Mouse (Mus musculus): Measurements from ENCODE around the gene Med15. TPM values are rescaled to one million over a fixed set of nuclear protein-coding genes. Genes with fewer than 3 reads are reported as not detected.

Gene Med15
- polyA plus RNA-seq, 1 experiment: 82.6 TPM

GRCm38 (mm10) chr16:17649925-17650605 lies 82.6 kb downstream of the Med15 start:
- no peak for DNase-seq (ENCODE audit: low read depth)

GRCm38 (mm10) chr16:17647566-17648340 lies 84.9 kb downstream of the Med15 start:
- no peak for DNase-seq (ENCODE audit: low read depth)

- no peak for DNase-seq (ENCODE audit: low read depth)
Observed at GRCm38 (mm10) chr16:17647156-17647555, 85.5 kb downstream of the Med15 start.

DNA sequence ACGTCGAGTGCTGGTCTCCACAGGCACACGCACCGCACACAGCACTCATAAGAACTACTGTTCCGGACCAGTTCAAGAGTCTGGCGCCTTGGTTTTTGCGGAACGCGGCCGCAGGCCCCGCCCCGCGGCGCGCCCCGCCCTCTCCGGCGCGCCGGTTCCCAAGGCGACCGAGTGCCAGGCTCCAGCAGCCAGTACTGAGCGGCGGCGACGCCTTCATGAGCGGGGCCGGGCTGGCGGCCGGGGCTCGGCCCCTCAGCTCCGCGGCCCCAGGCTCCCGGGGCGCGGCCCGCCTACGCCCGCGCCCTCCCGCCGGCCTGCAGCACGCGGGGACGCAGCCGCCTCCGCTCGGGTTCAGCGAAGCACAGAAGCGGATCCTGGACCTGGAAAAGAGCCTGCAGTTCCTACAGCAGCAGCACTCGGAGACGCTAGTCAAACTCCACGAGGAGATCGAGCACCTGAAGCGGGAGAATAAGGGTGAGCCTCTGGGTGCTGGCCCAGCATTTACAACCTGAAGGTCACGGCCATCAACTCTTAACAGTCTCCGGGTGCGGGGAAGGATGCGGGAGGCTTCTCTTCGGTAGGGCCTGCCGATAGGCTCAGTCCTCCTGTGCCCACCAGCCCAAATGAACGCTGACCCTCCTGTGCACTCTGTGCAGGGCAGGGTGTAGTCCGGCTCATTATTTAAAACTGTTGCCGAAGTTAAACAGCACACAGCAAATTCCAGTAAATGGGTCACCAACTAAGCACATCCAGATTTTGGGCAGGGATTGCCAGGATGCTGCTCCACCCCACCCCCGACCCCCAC lies 86.2 kb downstream of the Med15 start, which contains the start of gene Ccdc74a:
Ccdc74a (plus strand) TSS at position 161 of the 805 bp plus-strand sequence.
- no peak for DNase-seq (ENCODE audit: low read depth)

DNA sequence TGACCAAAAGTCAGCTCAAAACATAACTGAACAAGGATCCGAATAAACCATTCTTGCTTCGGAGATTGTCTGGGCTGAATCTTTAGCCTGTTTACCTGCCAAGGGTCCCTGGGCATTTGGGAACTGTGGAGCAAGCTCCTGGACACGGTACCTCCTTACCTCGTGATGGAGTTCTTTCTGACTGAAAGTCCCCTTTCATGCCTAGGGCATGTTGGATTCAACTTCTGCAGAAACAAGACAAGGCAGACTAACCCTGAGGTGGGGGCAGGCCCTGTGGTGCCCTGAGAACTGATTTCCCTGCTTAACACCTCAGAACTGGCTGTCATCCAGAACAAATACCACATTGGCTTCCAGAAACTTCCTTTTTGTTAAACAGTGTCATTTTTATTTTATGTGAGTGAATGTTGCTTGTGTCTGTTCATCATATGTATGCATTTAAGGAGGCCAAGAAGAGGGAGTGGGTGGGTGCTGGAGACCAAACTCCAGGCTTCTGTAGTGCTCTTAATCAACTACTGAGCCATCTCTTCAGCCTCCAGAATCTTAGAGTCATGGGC lies 89.2 kb downstream of the Med15 start:
- DNase-seq (ENCODE audit: low read depth): no peak

DNA sequence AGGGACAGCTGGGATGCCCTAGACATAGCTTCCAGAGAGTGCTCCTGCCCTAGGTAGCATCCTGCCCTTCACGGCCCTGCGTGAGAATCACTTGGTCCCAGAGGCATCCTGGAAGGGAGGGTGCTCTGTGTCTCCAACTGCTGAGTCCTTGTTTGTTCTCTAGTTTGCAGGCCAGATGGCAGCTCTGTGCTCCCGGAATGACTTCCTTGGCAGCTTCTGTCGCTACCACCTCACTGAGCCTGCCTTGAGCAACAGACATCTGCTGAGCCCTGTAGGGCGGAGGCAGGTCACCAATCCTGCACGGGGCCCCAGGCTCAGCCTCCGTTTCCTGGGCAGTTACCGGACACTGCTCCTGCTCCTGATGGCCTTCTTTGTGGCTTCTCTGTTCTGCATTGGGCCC lies 90.4 kb downstream of the Med15 start:
- DNase-seq (ENCODE audit: low read depth): no peak

DNA sequence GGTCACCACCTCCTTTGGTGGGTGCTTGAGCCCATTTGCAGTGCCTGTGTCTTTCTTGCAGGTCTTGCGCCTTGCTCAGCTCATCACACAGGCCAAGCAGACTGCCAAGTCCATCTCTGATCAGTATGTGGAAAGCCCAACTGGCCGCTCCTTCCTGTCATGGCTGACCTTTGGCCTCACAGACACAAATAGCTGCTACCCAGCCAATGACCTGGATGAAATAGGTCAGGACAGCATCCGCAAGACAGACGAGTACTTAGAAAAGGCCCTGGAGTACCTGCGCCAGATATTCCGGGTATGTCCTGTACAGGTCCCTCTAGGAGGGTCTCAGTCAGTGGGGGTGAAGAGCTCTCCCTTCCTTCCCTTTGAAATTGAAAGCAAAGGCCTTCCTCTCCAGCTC lies 91.4 kb downstream of the Med15 start:
- no peak for DNase-seq (ENCODE audit: low read depth)

DNA sequence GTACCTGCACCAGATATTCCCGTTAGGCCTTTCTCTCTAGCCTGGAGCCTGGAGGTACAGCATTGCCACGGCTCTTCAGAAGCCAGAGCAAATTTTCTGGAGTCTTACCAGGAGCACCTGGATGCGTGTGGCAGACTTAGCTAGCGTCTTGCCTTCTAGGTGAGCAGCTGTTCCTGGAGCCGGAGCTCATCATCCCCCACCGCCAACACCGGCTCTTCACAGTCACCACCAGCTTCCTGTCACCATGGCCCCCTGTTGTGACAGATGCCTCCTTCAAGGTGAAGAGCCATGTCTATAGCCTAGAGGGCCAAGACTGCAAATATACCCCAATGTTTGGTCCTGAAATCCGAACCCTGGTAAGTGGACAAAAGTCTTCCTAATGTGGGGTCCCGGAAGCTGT lies 92.0 kb downstream of the Med15 start:
- no peak for DNase-seq (ENCODE audit: low read depth)

GRCm38 (mm10) chr16:17639951-17640350 lies 92.7 kb downstream of the Med15 start:
- DNase-seq (ENCODE audit: low read depth): no peak

DNA sequence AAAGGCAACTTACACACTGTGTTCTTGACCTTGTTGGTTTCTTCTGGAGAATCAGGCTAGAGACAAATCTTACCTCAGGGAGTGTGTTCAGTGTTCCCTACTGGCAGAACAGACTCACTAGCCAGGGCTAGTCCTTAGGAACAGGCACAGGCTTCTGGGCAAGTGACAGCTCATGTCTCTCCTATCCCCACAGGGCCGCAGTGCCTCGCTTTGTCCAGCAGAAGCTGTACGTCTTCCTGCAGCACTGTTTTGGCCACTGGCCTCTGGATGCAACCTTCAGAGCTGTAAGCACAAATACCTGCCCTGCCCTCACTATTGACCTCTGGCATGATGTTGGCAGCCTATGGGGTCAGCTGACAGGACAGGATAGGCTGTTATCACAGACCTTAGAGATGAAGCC lies 93.6 kb downstream of the Med15 start:
- no peak for DNase-seq (ENCODE audit: low read depth)

DNA sequence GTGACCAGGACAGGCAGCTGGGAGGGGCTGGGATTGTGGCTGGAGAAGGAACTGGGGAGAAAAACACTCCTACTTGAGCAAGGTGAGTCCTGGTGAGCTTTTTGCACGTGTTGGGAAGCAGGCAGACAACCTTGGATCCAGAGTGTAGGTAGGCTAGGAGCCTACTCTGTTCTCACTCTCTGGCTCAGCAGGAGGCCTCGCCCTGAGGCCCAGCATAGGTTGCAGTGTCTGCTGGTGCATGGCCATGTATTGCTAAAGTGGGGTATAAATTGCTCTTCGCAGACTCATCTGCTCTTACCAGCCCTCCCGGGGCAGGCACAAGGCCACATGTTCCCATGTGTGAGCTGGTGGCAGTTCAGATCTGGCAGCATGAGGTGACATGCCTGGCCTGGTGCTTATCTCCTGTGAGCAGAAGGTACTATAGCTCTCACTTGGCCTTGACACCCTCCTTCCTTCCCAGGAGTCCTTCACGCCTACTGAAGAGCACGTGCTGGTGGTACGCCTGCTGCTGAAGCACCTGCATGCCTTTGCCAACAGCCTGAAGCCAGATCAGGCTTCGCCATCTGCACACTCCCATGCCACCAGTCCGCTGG lies 94.6 kb downstream of the Med15 start:
- DNase-seq (ENCODE audit: low read depth): no peak

DNA sequence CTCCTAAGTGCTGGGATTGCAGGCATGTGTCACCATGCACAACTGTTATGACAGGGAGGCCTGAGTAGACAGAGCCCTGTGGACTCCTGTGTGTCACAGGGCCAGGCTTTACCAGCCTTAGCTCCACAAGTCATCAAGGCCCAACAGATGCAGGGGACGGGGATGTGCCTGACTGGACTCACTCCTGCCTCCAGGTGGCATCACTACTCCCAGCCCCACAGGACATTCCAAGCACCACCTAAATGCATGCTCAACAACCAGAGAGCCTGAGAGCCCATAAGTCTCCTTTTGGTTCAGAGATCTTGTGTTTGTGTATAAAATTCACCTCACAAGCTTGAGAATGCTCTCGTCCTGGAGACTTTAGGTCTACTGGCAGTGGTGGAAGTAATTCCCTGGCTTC lies 95.1 kb downstream of the Med15 start:
- DNase-seq (ENCODE audit: low read depth): no peak

DNA sequence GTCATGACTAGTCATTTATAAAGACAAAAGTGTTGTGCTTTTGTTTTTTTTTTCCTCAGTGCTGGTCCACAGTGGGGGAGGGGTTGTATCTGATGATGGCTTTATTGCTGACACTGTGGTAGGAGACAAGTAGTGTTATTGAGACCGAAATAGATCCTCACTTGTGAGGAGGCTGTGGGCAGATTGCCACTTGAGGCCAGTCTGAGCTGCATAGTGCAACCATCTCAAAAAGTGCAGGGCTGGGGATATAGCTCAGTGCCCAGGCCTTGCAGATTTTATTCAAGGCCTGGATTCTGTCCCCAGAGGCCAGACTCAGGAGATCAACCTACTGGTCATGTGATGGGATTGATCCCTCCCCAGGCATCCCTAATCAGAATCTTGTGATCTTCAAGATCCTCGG lies 95.8 kb downstream of the Med15 start:
- DNase-seq (ENCODE audit: low read depth): no peak

DNA sequence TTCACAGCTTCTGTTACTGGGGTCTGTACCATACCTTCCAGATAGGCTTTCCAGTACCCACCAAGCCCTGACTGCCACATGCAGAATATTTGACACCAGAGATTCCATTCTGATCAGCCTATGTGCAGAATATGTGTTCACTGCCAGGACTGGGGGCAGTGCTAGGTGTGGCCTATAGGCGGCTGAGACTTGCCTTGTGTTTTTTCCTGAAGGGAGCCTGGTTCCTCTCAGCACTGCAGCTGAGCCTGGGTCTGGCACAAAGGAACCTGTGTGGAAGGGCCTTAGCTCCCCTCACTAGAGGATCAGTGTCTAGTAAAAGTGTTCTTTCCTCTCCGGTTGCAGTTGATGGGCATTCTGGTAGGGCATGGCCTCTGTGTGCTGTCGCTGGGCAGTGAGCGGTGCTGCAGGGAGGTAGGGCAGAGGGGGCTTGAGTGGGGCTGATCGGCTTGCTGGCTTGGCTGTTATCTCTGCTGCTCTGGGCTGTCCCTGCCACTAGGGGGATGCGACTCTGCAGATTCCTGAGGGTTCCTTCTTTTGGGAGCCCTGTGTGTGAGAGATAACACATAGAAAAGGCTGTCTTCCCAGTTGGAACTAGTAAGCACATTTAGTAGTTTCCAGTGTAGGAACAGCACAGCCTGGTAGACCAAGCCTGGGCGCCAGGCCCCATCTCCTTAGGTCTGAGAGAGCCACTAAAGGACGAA lies 99.1 kb downstream of the Med15 start:
- DNase-seq (ENCODE audit: low read depth): no peak

- no peak for DNase-seq (ENCODE audit: low read depth)
Observed at GRCm38 (mm10) chr16:17632580-17632979, 100.1 kb downstream of the Med15 start.

GRCm38 (mm10) chr16:17626269-17626555 lies 106.5 kb downstream of the Med15 start:
- no peak for DNase-seq (ENCODE audit: low read depth)

DNA sequence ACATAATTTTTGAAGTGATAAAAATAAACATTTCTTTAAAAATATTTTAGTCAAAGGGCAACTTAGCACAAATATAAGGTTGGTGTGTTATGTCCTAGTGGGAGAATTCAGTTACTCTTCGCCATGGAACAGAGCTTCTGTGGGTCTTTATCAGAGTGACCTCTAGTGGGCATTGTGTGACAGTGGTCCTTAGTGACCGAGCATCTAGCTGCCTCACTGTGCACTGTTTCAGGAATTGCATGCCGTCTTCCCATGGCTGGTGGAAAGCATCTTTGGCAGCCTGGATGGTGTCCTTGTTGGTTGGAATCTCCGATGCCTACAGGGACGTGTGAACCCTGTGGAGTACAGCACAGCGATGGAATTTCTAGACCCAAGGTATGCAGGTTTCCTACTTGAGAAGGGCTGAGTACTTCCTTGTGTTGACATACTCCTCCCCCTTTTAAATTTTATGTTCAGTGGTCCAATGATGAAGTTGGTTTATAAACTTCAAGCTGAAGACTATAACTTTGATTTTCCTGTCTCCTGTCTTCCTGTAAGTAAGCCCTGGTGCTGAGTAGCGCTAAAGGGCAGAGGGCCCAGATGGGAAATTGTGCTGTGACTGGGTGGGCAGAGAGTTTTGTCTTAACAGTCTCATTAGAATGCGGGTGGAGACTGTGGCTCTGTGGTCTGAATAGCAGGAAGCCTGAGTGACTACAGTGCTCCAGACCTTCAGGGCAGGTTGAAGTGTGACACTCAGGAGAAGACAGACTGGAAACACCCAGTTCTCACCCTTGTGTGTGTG lies 107.0 kb downstream of the Med15 start:
- no peak for DNase-seq (ENCODE audit: low read depth)

DNA sequence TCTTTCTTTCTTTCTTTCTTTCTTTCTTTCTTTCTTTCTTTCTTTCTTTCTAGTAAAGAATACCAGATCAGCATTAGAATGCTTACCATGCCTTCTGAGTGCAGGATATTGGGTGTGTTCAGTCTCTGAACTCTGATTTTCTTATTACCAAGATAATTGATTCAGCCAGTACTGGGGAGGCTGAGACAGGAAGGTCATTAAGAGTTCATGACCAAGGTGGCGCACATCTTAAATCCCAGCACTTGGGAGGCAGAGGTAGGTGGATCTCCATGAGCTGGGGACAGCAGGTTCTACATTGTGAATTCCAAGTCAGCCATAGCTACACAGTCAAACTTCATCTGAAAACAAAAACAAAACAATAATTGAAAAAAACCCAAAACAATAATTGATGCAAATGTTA lies 110.8 kb downstream of the Med15 start:
- no peak for DNase-seq (ENCODE audit: low read depth)

GRCm38 (mm10) chr16:17619198-17620105 lies 113.2 kb downstream of the Med15 start, which contains the start of gene Smpd4:
Gene Smpd4 (plus strand): TSS chr16:17619354.
- no peak for DNase-seq (ENCODE audit: low read depth)

Measured in gonadal fat pad, adult 2 months (tissue).